Comparison of ENCODE assay signal across 11 mouse cellular contexts in genomic region chr11:68305997-68306396, GRCm38 (mm10).
"Had no signal": no experiment of that assay in that cellular context is flagged by ENCODE, and none has a peak within 500 bp of the region (broad histone marks: within the 10 kb centered on the region; RNA-seq: fewer than 3 reads in every experiment).

No protein-coding gene starts in this region.

- DNase-seq: kidney, adult 11 months; kidney, adult 9 months; kidney, postnatal 14 days; lung, adult 2 months; lung, postnatal 14 days; thymus, postnatal 36 days had no signal

- H3K36me3 ChIP-seq: limb, embryonic 13.5 days; midbrain, embryonic 13.5 days; neural tube, embryonic 12.5 days had no signal

- H3K4me3 ChIP-seq: left cerebral cortex, adult 2 months; limb, embryonic 13.5 days; midbrain, embryonic 13.5 days; neural tube, embryonic 12.5 days had no signal

- H3K27ac ChIP-seq: left cerebral cortex, adult 2 months; limb, embryonic 13.5 days; liver, embryonic 14.5 days; midbrain, embryonic 13.5 days; neural tube, embryonic 12.5 days had no signal

- ATAC-seq: midbrain, embryonic 13.5 days had no signal

- H3K27me3 ChIP-seq: midbrain, embryonic 13.5 days; neural tube, embryonic 12.5 days had no signal

- H3K4me2 ChIP-seq: limb, embryonic 13.5 days; midbrain, embryonic 13.5 days; neural tube, embryonic 12.5 days had no signal

- H3K9me3 ChIP-seq: limb, embryonic 13.5 days; midbrain, embryonic 13.5 days; neural tube, embryonic 12.5 days had no signal

- H3K9ac ChIP-seq: limb, embryonic 13.5 days; liver, embryonic 14.5 days; midbrain, embryonic 13.5 days; neural tube, embryonic 12.5 days had no signal
